Mouse (Mus musculus) hindbrain, embryonic 12.5 days (tissue): ENCODE measurements around the gene Tprn. TPM values are rescaled to one million over a fixed set of nuclear protein-coding genes. Genes with fewer than 3 reads are reported as not detected.

Experiments used
- ATAC-seq: fragments of 200-750 bp; cut with Nextera tagmentation; 2 replicates; pipeline ENCODE4 v1.8.0; 2017; ENCODE audit warnings: moderate TSS enrichment; ENCODE audit not compliant: low FRiP score
- H3K27ac ChIP-seq: fragments of 300-500 bp; sonication (generic); 2 replicates; pipeline ENCODE4 v1.5.1; 2016; ENCODE audit warnings: mild to moderate bottlenecking
- H3K27me3 ChIP-seq: fragments of 300-500 bp; sonication (generic); 2 replicates; pipeline ENCODE4 v1.6.1; 2016; ENCODE audit warnings: mild to moderate bottlenecking
- H3K36me3 ChIP-seq: fragments of 300-500 bp; sonication (generic); 2 replicates; pipeline ENCODE4 v1.6.1; 2016; ENCODE audit warnings: mild to moderate bottlenecking
- H3K4me1 ChIP-seq: fragments of 300-500 bp; sonication (generic); 2 replicates; pipeline ENCODE4 v1.6.1; 2016
- H3K4me2 ChIP-seq: fragments of 300-500 bp; sonication (generic); replicated peaks from 2 replicates; pipeline ENCODE4 v1.6.1; 2016; ENCODE audit warnings: mild to moderate bottlenecking
- H3K4me3 ChIP-seq: fragments of 300-500 bp; sonication (generic); 2 replicates; pipeline ENCODE4 v1.5.1; 2016; ENCODE audit warnings: mild to moderate bottlenecking
- H3K9ac ChIP-seq: fragments of 300-500 bp; sonication (generic); 2 replicates; pipeline ENCODE4 v1.6.1; 2016; ENCODE audit warnings: mild to moderate bottlenecking, moderate library complexity
- H3K9me3 ChIP-seq: fragments of 300-500 bp; sonication (generic); replicated peaks from 2 replicates; pipeline ENCODE4 v1.6.1; 2016; ENCODE audit warnings: mild to moderate bottlenecking
- WGBS: fragments of 180-500 bp; shearing (Covaris S2); methylation state at CpG from one replicate; pipeline ENCODE4 v1.1.7; 2016; 5-methylcytosine and 5-hydroxymethylcytosine counted together
- polyA plus RNA-seq: library from polyadenylated mRNA; unstranded; fragments of >200 nt; fragmentation: Nextera tagmentation; extraction: Ambion mirVana; gene quantifications from 2 replicates; pipeline ENCODE4 v1.2.1, GENCODE M21; 2016

The Tprn gene
- polyA plus RNA-seq, 1 experiment from 2014 or later = 13.2 TPM

- Histone ChIP-seq H3K9ac (no peak overlapping the region), H3K27ac (no peak overlapping the region), H3K4me3 (peak overlapping the region; percentile 31; the same call in 1 of the 2 replicates), H3K4me2 (peak overlapping the region; percentile 47), H3K9me3 (no peaks in the 10 kb centered on the region), H3K36me3 (peaks cover under 1% of the 10 kb centered on the region), H3K4me1 (peaks cover 16% of the 10 kb centered on the region), H3K27me3 (peaks cover 94% of the 10 kb centered on the region)
- ATAC-seq = 0 out of 2 replicates have a peak, but pooled peaks have one; percentile 12
- WGBS = 8% methylated on average over 31 of the region's 32 CpGs
Measured at GRCm38 (mm10) chr2:25291184-25292053, 29.0 kb downstream of the Tprn start.

DNA sequence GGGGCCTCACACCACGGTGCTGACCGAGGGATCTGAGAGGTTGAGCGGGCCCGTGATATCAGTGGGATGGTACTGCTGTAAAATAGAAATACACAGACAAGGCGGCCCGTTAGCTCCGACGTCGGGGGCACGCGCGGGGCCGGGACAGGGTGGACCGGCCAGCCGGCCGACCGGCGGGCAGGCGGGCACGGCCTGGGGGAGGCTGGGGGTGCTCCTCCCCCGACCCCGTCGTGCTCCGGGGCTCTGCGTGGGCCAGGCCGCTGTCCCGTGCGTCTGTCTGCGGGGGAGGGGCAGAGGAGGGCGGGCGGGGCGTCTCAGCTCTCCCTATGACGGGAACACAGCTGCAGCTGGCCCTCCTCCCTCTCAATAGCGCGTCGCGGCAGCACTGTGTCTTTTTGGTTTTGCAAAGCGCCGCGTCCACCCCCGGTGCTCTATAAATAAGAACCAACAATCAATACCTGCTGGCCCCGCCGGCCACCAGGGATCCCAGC, 29.7 kb downstream of the Tprn start:
- peaks cover 16% of the 10 kb centered on the region for H3K4me1 ChIP-seq
- peak overlapping the region; percentile 47 for H3K4me2 ChIP-seq
- peak overlapping the region; percentile 54 for H3K9ac ChIP-seq
- peak overlapping the region; percentile 31 for H3K4me3 ChIP-seq
- H3K27me3 ChIP-seq = peaks cover 99% of the 10 kb centered on the region
- 8% methylated on average over 35 of the region's 43 CpGs for WGBS
- H3K27ac ChIP-seq = no peak overlapping the region
- H3K9me3 ChIP-seq = no peaks in the 10 kb centered on the region
- no peaks in the 10 kb centered on the region for H3K36me3 ChIP-seq
- peak; percentile 49 for ATAC-seq

DNA sequence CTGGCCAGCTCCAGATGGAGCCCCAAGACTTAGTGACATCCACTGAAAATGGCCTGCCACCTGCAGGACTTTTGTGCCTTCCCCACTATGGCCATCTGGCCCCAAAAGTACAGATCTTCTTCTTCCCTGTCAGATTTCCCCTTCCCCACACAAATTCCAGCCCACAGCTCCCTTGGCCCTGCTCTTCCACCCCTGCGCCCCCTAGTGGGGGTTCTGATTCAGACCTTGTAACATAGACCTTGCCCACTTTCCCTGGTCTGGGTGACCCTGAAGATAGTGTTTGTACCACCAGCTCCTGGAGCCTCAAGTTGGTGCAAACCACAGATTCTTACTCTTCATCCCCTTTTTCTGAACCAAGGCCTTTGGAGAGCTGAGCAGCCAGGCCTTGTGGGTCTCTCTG, 30.4 kb downstream of the Tprn start:
- Histone ChIP-seq H3K4me1 (peaks cover 16% of the 10 kb centered on the region), H3K9me3 (no peaks in the 10 kb centered on the region), H3K27me3 (peaks cover 98% of the 10 kb centered on the region), H3K4me3 (no peak overlapping the region), H3K36me3 (no peaks in the 10 kb centered on the region), H3K9ac (no peak overlapping the region), H3K4me2 (no peak overlapping the region), H3K27ac (no peak overlapping the region)
- no peak for ATAC-seq
- 0% methylated on average over 1 of the region's 1 CpGs for WGBS

- ATAC-seq = no peak
- no peaks in the 10 kb centered on the region for H3K9me3 ChIP-seq
- no peak overlapping the region for H3K4me2 ChIP-seq
- no peak overlapping the region for H3K9ac ChIP-seq
- H3K4me3 ChIP-seq = no peak overlapping the region
- H3K27ac ChIP-seq = no peak overlapping the region
- WGBS = 80% methylated on average over 9 of the region's 9 CpGs
- no peaks in the 10 kb centered on the region for H3K36me3 ChIP-seq
- peaks cover 93% of the 10 kb centered on the region for H3K27me3 ChIP-seq
- peaks cover 16% of the 10 kb centered on the region for H3K4me1 ChIP-seq
Measured at GRCm38 (mm10) chr2:25293706-25294105, 31.3 kb downstream of the Tprn start.

- Histone ChIP-seq H3K4me2 (no peak overlapping the region), H3K9me3 (no peaks in the 10 kb centered on the region), H3K36me3 (no peaks in the 10 kb centered on the region), H3K27me3 (peaks cover 62% of the 10 kb centered on the region), H3K9ac (no peak overlapping the region), H3K4me3 (no peak overlapping the region), H3K4me1 (peaks cover 6% of the 10 kb centered on the region), H3K27ac (no peak overlapping the region)
- no peak for ATAC-seq
- 81% methylated on average over 8 of the region's 8 CpGs for WGBS
Measured at GRCm38 (mm10) chr2:25297093-25297492, 34.7 kb downstream of the Tprn start.

GRCm38 (mm10) chr2:25298046-25298445, 35.6 kb downstream of the Tprn start:
- WGBS = 87% methylated on average over 10 of the region's 10 CpGs
- Histone ChIP-seq H3K4me3 (no peak overlapping the region), H3K9ac (no peak overlapping the region), H3K4me2 (no peak overlapping the region), H3K9me3 (no peaks in the 10 kb centered on the region), H3K27ac (no peak overlapping the region), H3K27me3 (peaks cover 56% of the 10 kb centered on the region), H3K4me1 (no peaks in the 10 kb centered on the region), H3K36me3 (no peaks in the 10 kb centered on the region)
- no peak for ATAC-seq

DNA sequence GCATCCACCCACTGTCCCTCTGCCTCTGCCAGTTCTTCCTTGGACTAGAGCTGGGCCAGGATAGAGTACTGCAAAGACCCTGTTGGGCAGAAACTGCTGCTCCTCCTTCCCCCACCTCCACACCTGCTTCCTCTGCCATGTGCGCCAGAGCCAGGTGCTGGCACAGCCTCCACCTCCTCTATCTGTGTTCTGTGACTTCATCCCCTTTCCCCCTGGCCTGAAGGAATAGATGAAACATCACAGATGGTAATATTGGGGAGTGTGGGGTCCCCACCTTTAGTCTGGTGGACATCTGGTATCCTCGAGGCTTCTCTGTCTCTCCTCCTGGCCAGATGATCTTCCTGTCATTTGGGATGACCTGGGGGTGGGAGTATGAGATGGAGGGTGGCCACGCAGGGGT, 41.0 kb downstream of the Tprn start:
- Histone ChIP-seq H3K27me3 (peaks cover 56% of the 10 kb centered on the region), H3K4me1 (peaks cover 13% of the 10 kb centered on the region)
- WGBS = 66% methylated on average over 3 of the region's 3 CpGs

DNA sequence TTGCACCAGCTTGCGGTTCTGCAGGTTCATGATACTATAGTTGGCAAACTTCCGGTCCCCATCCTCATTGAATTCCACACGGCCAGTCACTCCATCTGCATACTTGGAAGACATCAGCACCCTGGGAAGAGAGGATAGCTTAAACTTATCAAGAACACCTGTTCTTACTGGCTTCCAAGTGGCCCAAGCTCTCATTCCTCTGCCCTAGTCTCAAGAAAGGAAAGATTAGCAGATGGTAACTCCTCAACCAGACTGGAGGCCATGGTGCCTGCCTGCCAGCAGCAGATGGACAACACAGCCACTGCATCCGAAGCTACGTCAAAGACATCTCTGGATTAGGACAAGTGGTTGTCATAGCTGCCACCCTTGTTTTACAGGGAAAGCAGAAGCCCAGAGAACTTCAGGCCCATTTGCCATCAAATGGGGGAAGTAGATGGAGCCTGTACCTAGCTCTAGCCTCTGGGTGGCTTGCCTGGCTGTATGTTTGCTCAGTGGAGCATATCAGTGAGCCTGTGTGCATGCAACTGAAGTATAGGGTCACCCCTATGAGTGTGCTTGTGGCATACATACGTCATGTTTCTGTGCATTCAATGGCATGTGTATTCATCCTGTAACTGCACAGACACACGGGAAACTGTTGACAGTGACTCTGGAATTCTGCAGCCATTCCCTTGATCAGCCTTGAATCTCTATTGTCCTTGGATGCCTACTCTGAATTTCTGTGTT, 41.7 kb downstream of the Tprn start:
- H3K9ac ChIP-seq = 0 out of 2 replicates have a peak overlapping the region, but pooled peaks have one; percentile 66
- peak; percentile 24; the same call in 1 of the 2 replicates for ATAC-seq
- WGBS = 73% methylated on average over 7 of the region's 7 CpGs

More for the DNA sequence above, 41.0 kb downstream of the Tprn start:
- Histone ChIP-seq H3K4me2 (no peak overlapping the region), H3K9ac (no peak overlapping the region), H3K36me3 (no peaks in the 10 kb centered on the region), H3K27ac (no peak overlapping the region), H3K9me3 (no peaks in the 10 kb centered on the region), H3K4me3 (no peak overlapping the region)
- no peak for ATAC-seq

DNA sequence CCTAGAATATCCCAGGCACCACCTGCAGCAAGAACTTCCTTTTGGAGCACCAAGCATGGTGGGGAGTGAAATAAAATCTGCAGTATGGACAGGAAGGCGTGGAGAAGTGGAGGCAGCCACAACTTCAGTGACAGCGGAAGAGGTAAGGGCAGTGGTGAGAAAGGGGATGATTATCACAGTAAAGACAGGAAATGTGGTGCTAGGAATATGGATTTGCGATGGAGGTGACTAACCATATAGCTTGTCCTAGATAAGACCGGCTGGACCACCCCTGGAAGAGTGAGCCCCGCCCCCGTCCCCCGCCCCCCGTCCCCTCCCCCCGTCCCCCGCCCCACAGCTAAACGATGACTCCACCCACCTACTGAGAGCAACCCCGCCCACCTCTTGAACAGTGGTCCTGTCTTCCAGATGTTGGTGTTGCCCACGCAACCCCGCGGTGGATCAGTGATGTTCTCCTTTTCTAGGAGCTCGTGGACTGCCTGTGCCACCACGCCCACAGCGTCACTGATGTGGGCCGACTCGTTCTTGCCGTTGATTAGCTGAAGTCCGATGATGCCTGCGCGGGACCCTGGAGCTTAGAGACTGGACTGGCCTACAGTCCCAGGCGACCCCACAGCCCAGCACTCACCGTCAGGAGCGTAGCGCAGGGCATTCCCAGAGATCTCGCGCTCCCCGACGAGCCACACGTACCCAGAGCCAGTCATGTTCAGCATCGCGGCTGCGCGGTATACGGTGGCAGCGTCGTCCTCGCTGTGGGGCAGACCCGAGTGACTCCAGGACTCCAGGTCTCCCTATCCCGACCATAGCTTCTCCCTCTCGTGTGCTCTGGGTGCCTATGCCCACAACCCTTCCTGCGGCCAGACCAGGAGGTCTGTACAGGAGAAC, 42.5 kb downstream of the Tprn start:
- H3K4me3 ChIP-seq = peak overlapping the region; percentile 38
- 2% methylated on average over 38 of the region's 45 CpGs for WGBS
- H3K4me1 ChIP-seq = peaks cover 13% of the 10 kb centered on the region
- 0 out of 2 replicates have a peak overlapping the region, but pooled peaks have one; percentile 40 for H3K27ac ChIP-seq
- H3K4me2 ChIP-seq = peak overlapping the region; percentile 84
- peak; percentile 84 for ATAC-seq
- no peaks in the 10 kb centered on the region for H3K36me3 ChIP-seq
- H3K9me3 ChIP-seq = no peaks in the 10 kb centered on the region
- H3K27me3 ChIP-seq = peaks cover 70% of the 10 kb centered on the region
- H3K9ac ChIP-seq = peak overlapping the region; percentile 66

More for the DNA sequence above, 41.7 kb downstream of the Tprn start:
- Histone ChIP-seq H3K36me3 (no peaks in the 10 kb centered on the region), H3K4me3 (peak overlapping the region; percentile 38), H3K27ac (no peak overlapping the region), H3K27me3 (peaks cover 62% of the 10 kb centered on the region), H3K4me2 (peak overlapping the region; percentile 84), H3K4me1 (peaks cover 13% of the 10 kb centered on the region), H3K9me3 (no peaks in the 10 kb centered on the region)

DNA sequence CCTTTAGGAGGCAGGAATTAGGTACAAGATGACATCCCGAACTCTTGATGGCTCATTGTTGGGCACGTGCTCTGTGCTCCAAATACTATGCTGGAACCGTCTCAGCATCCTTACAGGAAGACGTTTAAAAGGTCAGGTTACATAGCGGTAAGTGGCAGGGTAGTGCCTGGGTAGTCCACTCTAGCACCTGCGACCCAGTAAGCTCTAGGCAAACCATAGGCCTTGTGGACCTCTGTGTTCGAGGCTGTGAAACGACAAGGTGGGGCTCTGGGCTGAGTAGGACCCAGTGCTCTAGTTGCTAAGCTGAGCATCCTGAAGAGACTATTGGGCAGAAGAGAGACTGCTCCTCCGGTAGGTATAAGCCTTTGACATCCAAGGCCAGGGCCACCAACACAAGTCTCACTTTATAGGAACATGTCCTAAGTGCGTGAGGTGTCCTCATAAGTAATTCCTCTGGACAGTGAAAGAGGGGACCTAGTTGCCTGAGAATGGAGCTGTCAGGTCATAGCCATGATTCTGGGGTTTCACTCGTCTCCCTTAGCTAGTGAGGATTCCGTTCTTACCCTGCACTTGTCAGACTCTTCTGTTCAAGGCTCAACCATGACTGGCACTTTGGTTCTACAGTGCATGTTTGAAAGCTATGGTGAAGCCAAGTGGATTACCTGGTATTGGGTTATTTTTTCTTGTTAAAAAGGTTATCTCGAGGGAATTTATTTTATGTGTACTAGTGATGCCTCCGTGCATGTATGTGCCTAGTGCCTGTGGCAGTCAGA, 43.4 kb downstream of the Tprn start:
- Histone ChIP-seq H3K36me3 (no peaks in the 10 kb centered on the region), H3K27ac (no peak overlapping the region), H3K27me3 (peaks cover 79% of the 10 kb centered on the region), H3K9ac (peak overlapping the region; percentile 66), H3K4me3 (peak overlapping the region; percentile 38), H3K4me2 (peak overlapping the region; percentile 84), H3K9me3 (no peaks in the 10 kb centered on the region), H3K4me1 (peaks cover 13% of the 10 kb centered on the region)
- peak; percentile 42; the same call in 1 of the 2 replicates for ATAC-seq
- WGBS = 49% methylated on average over 14 of the region's 14 CpGs

GRCm38 (mm10) chr2:25310180-25310579, 47.8 kb downstream of the Tprn start:
- WGBS = 57% methylated on average over 10 of the region's 10 CpGs
- H3K4me2 ChIP-seq = no peak overlapping the region
- no peak for ATAC-seq
- H3K27ac ChIP-seq = no peak overlapping the region
- no peaks in the 10 kb centered on the region for H3K36me3 ChIP-seq
- H3K4me1 ChIP-seq = peaks cover 4% of the 10 kb centered on the region; the same call in 1 of the 2 replicates
- H3K27me3 ChIP-seq = peaks cover 99% of the 10 kb centered on the region
- no peaks in the 10 kb centered on the region for H3K9me3 ChIP-seq
- no peak overlapping the region for H3K9ac ChIP-seq
- no peak overlapping the region for H3K4me3 ChIP-seq
